Mouse (Mus musculus): ENCODE measurements around the gene A930017K11Rik.

DNA sequence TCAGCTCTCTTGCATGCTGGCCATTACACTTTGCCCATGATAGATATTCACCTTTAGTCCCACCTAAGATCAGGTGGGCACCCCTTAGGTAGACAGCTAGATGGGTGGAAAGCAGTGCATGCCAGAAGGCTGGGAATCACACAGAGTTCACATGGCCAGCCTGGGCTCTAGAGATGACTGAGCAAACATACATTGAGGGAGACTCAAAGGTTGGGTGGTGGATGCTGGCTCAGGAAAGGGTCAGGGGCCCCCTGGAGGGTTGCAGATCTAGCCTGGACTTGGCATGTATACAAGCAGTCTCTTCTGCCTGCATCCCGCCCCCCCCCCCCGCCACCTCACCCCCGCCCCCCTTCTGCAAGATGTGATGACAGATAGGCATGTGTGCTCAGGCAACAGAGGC, 1.7 kb downstream of the A930017K11Rik start:
- TF ChIP-seq GATA1 (IDR thresholded peaks at IDR 0.05; ENCODE audit: borderline replicate concordance, low read length) (no peak), FLI1 (IDR thresholded peaks at IDR 0.05; ENCODE audit: low read length) (no peak)

All from megakaryocyte, embryonic 14.5 days (primary cell).